Mouse (Mus musculus): Measurements from ENCODE around the gene Rnf115.

- TF ChIP-seq ZNF384 (IDR thresholded peaks at IDR 0.05; ENCODE audit: low read depth, low read length) (no peak), ZC3H11A (IDR thresholded peaks at IDR 0.05; ENCODE audit: borderline replicate concordance, low read depth, low read length) (no peak), MAFK (IDR thresholded peaks at IDR 0.05; ENCODE audit: insufficient read depth, low read depth, low read length) (no peak)
These were observed 18.8 kb upstream of the Rnf115 start for GRCm38 (mm10) chr3:96708684-96709064.

Measured in ES-E14 (cell line).